Mouse (Mus musculus) forebrain, embryonic 10.5 days (tissue): ENCODE data around the gene Mutyh. TPM values are rescaled to one million over a fixed set of nuclear protein-coding genes. Genes with fewer than 3 reads are reported as not detected.

Experiments
- polyA plus RNA-seq: library from polyadenylated mRNA; unstranded; fragments of >200 nt; fragmentation: Nextera tagmentation; extraction: Ambion mirVana; gene quantifications from 2 replicates; pipeline ENCODE4 v1.2.1, GENCODE M21; 2016

The Mutyh gene
- polyA plus RNA-seq, 1 experiment from 2014 or later: 30.4 TPM

Other genes with a start within 250 kb of the Mutyh start
- gene Ccdc17, start 211.1 kb upstream of the Mutyh start, polyA plus RNA-seq: 2.4 and 3.5 TPM in 2 replicates
- gene Nasp, start 179.8 kb upstream of the Mutyh start, polyA plus RNA-seq: 354 and 376 TPM in 2 replicates
- gene Akr1a1, start 156.0 kb upstream of the Mutyh start, polyA plus RNA-seq: 534 and 550 TPM in 2 replicates
- gene Prdx1, start 122.2 kb upstream of the Mutyh start, polyA plus RNA-seq: 1,457 and 1,472 TPM in 2 replicates
- 45.6 and 47.3 TPM in 2 replicates for gene Mmachc, start 99.3 kb upstream of the Mutyh start, polyA plus RNA-seq
- gene Ccdc163, start 99.2 kb upstream of the Mutyh start, polyA plus RNA-seq: 31.5 and 37.0 TPM in 2 replicates
- 9.0 and 9.4 TPM in 2 replicates for gene Tesk2, start 86.8 kb upstream of the Mutyh start, polyA plus RNA-seq
- gene Toe1, start 83 bp upstream of the Mutyh start, polyA plus RNA-seq: 41.3 and 44.1 TPM in 2 replicates
- gene Hpdl, start 14.0 kb downstream of the Mutyh start, polyA plus RNA-seq: 1.5 and 2.2 TPM in 2 replicates
- gene Zswim5, start 69.7 kb downstream of the Mutyh start, polyA plus RNA-seq: 5.5 and 5.7 TPM in 2 replicates
- gene Urod, start 186.7 kb downstream of the Mutyh start, polyA plus RNA-seq: 93.8 and 108 TPM in 2 replicates
- 7.8 and 8.8 TPM in 2 replicates for gene Hectd3, start 187.6 kb downstream of the Mutyh start, polyA plus RNA-seq
- gene Eif2b3, start 211.7 kb downstream of the Mutyh start, polyA plus RNA-seq: 52.1 and 55.5 TPM in 2 replicates